Mouse (Mus musculus) lung, postnatal 10 days (tissue): ENCODE data around the gene 1700028K03Rik.

ENCODE experiments used
- DNase-seq: peaks from one replicate; pipeline ENCODE4 v3.0.0; 2021

Gene 1700028K03Rik

GRCm38 (mm10) chr5:107547955-107548354 lies 13.4 kb downstream of the 1700028K03Rik start:
- DNase-seq: no peak

- no peak for DNase-seq
Observed at GRCm38 (mm10) chr5:107548444-107548843, 13.9 kb downstream of the 1700028K03Rik start.

GRCm38 (mm10) chr5:107554336-107554735 lies 19.8 kb downstream of the 1700028K03Rik start:
- no peak for DNase-seq

GRCm38 (mm10) chr5:107556969-107557368 lies 22.5 kb downstream of the 1700028K03Rik start:
- no peak for DNase-seq

GRCm38 (mm10) chr5:107569148-107569547 lies 34.6 kb downstream of the 1700028K03Rik start:
- no peak for DNase-seq

- DNase-seq: peak; percentile 83
Observed at GRCm38 (mm10) chr5:107597301-107598077, 63.0 kb downstream of the 1700028K03Rik start, which contains the start of the genes Rpap2 and Glmn. Gene Rpap2 (plus strand): TSS chr5:107597373. Gene Glmn (minus strand): TSS chr5:107597888.

- DNase-seq: no peak
Observed at GRCm38 (mm10) chr5:107598380-107598779, 63.9 kb downstream of the 1700028K03Rik start.
